Mouse (Mus musculus) adrenal gland, postnatal 10 days (tissue): Measurements from ENCODE around the gene G0s2. TPM values are rescaled to one million over a fixed set of nuclear protein-coding genes. Genes with fewer than 3 reads are reported as not detected.

Experiments
- DNase-seq: peaks from one replicate; pipeline ENCODE4 v3.0.0; 2021; ENCODE audit warnings: mixed read lengths
- long read RNA-seq, 2 experiments: library from polyadenylated mRNA; stranded (forward); transcript quantifications; one replicate each; pipeline ENCODE4 v2.0.0; 2021
- total RNA-seq, 2 experiments: library from RNA; stranded (reverse); gene quantifications; 2 replicates each; pipeline ENCODE4 v1.2.3; 2021

Gene G0s2
- 100 to 1,000 TPM; 138 to 255 TPM for total RNA-seq
- long read RNA-seq, experiment 1, transcript G0s2-201 (2 exons, 871 nt): major isoform, 449 of 474 reads
- long read RNA-seq, experiment 1, partial matches to known transcripts: 0 of 474 reads
- long read RNA-seq, experiment 1, other reads (novel, unspliced or antisense): 25 of 474 reads
- long read RNA-seq, experiment 2, transcript G0s2-201 (2 exons, 871 nt): major isoform, 192 of 198 reads
- long read RNA-seq, experiment 2, partial matches to known transcripts: 0 of 198 reads
- long read RNA-seq, experiment 2, other reads (novel, unspliced or antisense): 6 of 198 reads

- DNase-seq: peak; percentile 92
Measured at GRCm38 (mm10) chr1:193272916-193273601, at the start of gene G0s2. Gene G0s2, minus strand, starts transcription at chr1:193273217.

GRCm38 (mm10) chr1:193320398-193320797, 47.4 kb upstream of the G0s2 start:
- no peak for DNase-seq

DNA sequence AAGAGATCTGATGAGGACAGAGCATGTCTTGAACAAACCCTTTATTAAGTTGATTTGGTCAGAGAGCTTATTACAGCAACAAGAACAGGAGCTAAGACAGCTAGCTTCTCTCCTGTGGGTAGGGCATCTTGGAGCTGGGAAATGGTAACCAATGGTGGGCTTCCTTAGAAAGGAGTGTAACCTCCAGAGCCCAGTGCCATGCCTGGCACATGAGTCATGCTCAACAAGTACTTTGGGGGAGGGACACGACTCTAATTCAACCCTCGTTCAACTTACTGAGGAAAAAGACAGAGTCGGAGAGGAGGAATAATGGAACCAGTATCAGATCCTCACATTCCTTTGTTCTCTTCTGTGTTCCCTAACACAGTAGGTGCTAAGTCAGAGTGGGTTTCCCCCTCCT, 46.7 kb upstream of the G0s2 start:
- no peak for DNase-seq

DNA sequence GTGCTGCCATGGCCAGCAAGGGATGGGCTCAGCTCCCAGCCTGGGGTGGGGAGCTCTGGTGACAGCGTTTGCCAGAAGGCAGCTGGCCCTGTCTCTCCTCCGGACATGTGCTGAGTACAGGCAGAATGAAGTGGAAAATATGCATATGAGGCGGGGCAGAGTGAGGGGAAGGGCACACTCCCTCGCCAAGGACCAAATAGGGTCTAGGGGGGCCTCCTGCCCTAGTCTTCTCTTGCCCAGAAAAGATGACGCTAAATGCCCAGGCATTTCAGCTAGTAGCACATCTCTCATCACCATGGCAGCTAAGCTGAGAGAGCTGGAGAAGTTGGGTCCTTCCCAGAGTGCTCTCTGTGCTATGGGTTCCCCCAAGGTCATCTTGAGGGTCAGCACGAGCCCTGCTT, 44.1 kb upstream of the G0s2 start:
- DNase-seq: peak; percentile 67

DNA sequence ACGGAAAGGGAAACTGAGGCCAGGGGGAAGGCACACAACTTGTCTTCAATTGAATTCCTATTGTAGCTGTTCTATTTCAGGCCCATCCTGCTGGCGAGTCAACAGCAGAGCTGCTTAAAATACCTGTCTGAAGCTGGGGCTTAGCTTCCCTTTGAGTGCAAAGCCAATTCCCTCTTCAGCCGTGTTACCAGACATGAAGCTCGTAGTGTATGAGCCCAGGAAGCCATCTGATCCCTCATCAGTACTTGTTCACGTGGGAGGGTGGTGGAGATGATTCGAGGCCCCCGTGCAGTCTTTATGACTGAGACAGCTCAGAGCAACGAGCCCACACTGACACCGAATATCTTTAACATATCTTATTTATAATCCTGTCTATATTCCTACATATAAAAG, 43.3 kb upstream of the G0s2 start:
- no peak for DNase-seq

GRCm38 (mm10) chr1:193315705-193316357, 42.8 kb upstream of the G0s2 start:
- peak; percentile 79 for DNase-seq

DNA sequence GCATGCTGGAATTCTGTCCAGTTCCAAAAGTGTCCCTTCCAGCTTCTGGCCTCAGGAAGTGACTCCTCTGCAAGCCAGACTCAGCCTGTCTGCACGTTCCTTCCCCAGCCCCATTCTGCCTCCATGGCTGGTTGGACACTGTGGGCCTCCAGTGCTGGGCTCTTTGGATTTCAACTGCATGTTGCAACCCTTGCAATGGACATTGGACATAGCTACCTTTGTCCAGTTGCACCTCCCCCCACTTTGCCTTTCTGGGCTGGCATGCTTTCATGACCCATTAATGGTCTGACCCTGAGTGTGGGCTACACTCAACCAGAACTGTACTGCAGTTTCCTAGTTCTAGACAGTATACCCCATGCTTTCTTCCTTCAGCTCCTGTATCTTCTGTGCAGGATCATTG, 38.6 kb upstream of the G0s2 start:
- DNase-seq: peak; percentile 61

DNA sequence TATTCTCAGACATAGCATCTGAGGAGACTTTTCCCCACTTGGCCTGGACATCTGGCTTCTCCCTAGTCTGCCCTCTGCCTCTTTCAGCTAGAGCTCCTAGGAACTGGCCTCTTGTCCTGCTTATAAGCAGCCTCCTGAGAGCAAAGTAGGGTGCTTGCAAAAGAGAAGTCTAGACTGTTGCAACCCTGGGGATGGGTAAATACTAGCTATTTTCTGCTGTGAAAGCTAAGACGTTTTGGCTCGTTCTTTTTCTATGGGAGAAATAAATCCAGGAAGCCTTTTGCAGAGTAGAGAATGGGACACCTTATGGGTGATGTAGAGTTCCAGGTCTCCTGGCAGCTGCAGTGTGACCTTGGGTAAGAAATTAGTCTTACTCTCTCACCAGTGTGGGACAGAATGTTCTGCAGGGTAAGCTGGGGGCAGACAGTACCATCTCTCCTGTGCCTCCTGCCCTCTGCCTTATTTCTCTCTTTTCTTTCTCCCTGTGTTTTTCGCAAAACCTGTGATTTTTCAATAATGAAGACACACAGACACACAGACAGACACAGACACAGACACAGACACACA, 37.6 kb upstream of the G0s2 start:
- DNase-seq: peak; percentile 49

GRCm38 (mm10) chr1:193309785-193310518, 36.9 kb upstream of the G0s2 start:
- no peak for DNase-seq

- DNase-seq: no peak
Measured at GRCm38 (mm10) chr1:193306832-193307231, 33.8 kb upstream of the G0s2 start.

DNA sequence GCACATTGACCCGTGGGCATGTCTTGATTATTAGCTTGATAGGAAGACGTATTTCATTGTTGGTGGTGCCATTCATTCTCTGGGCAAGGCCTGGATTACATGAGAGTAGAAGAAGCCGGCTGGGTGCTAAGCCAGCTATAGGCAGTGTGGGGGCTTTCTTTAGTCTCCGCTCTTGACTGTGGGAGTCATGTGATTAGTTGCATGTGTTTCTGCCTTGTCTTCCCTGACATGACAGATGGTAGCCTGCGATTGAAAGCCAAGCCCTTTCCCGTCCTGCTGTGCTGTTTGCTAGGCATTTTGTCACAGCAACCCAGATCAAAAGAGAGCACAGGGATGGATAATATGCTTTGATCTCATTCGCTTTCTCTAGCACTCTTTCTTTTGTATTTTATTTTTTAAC, 32.4 kb upstream of the G0s2 start:
- DNase-seq: no peak

GRCm38 (mm10) chr1:193303096-193303495, 30.1 kb upstream of the G0s2 start:
- DNase-seq: no peak

DNA sequence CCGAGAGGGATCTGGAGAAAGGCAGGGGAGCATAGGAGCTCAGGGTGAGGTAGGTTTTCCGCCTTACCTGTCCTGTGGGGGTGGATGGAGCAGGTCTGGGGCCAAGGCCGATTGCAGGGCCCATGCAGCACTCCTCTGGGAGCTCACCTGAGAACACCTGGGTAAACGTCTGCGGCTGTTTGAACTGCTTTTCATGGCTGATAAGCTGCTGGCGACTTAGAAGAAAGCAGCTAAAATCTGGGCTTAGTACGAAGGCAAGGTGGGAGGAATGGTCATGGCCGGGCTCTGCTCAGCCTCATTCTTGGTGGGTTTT, 29.0 kb upstream of the G0s2 start:
- DNase-seq: no peak

DNA sequence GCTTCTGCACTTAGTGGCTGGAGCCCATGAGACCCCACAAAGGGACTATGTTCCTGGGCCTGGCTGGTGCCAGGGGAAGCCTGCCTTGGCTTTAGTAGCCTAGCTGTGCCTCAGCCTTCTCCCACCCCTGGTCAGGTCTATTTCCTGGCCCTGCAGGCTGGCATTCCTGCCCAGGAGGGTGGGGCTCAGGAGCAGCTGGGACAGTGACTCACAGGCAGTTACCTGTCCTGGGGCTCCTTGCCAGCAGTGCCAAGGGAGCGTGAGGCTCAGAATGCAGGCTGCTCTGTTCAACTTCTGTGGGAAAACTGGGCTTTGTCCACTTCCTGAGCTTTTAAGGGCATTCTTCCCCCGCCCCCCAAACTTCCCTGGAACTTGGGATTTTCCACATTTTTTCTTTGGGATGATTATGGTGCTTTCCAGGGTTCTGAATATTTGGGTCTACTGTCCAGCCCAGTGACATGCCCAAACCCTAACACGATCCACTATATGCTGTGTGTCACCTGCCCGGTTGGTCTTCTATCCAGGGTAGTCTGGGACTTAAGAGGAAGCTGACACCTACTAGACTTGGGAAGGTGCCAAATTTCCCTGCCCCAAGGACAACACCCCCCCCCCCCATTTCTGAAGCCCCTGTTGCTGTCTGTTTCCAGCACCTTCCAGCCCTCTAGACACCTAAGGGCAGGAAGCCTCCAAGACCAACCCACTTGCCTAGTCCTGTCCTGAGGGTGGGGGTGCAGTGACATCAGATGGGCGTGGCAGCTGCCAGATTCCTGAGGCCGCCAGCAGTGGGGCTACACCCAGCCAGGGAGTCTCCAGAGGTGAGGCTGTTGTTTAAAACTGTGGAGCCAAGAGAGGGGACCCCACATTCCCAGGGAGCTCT, 28.4 kb upstream of the G0s2 start:
- DNase-seq: no peak

GRCm38 (mm10) chr1:193299995-193300394, 27.0 kb upstream of the G0s2 start:
- DNase-seq: no peak

DNA sequence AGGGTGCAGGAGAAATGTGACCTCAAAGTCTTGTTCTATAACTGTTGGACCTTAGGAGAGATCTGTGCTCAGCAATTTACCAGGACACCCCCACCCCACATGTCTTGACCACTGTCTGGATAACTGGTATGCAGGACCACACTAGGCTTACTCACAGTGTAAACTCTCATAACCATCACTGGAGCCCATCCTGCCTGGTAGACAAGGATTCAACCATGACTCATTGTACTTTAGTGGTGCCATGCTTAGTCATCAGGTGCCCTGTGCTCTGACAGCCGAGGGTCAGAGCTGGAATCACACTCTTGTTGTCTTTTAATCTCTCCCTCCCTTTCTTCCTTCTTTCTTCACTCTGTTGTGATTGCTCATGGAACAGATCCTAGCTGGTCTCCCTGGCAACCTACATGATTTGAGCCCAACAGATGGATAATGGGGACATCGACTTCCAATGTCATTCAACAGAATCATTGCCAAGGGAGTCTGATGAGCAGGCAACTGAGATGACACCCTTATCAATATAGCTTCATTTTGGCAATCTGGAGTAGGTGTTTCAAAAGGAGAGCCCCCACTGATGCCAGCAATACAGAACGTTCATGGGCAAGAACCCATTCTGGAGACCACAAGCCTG, 25.2 kb upstream of the G0s2 start:
- DNase-seq: no peak

DNA sequence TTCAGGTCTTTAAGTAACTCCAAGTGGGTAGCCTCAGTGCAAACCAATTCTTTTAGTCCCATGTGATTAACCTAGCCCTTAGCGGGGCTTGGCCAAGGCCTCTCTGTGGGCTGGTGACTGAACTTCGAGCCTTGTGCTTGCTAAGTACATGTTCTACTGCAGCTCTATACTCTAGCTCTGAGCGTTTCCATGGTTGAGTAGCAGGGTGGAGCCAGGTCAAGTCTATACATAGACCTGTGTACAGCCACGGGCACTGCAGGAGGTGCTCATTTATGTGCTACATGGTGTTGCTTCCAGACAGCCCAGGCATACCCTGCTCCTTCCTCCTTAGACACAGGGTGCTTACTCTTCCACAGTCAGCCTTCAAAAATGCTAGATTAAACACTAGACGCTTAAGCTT, 22.9 kb upstream of the G0s2 start:
- no peak for DNase-seq

DNA sequence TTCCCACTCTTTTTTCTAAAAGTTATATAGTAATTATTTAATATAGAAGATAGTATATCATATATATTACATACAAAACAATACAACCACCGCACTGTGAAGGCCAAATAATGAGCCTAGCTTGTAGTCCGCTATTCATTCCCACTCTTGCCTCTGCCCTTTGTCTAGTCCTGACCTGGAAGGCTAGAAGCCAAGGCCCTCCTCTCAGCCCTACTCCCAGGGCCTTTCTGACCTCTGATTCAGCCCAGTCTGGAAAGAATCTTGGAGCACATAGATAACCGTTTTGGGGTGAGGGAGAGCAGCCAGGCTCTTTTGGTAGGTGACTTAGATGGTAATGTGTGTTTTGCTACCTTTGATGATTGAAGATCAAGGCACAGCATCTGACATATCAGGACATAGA, 20.9 kb upstream of the G0s2 start:
- DNase-seq: peak; percentile 56

- peak; percentile 15 for DNase-seq
Measured at GRCm38 (mm10) chr1:193293039-193293438, 20.0 kb upstream of the G0s2 start.

GRCm38 (mm10) chr1:193290686-193291085, 17.7 kb upstream of the G0s2 start:
- DNase-seq: no peak

DNA sequence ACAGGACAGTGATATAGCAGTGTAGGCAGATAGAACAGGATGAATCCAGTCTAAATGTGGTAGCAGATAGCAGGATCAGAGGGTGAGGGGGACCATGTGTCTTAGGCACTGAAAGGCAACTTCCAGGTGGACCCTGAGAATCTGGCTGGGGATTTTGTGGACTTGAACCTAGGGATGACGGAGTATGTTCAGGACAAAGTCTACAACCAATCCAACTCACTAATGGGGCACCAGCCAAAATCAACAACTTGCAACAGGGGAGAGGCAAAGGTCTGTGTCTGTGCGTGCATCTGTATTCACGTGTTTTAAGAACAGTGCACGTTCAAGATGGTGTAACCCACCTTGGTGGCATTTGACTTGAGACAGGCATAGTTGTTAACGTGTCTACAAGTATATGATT, 16.9 kb upstream of the G0s2 start:
- no peak for DNase-seq
